Mouse (Mus musculus): ENCODE data around the gene Pigc.

DNA sequence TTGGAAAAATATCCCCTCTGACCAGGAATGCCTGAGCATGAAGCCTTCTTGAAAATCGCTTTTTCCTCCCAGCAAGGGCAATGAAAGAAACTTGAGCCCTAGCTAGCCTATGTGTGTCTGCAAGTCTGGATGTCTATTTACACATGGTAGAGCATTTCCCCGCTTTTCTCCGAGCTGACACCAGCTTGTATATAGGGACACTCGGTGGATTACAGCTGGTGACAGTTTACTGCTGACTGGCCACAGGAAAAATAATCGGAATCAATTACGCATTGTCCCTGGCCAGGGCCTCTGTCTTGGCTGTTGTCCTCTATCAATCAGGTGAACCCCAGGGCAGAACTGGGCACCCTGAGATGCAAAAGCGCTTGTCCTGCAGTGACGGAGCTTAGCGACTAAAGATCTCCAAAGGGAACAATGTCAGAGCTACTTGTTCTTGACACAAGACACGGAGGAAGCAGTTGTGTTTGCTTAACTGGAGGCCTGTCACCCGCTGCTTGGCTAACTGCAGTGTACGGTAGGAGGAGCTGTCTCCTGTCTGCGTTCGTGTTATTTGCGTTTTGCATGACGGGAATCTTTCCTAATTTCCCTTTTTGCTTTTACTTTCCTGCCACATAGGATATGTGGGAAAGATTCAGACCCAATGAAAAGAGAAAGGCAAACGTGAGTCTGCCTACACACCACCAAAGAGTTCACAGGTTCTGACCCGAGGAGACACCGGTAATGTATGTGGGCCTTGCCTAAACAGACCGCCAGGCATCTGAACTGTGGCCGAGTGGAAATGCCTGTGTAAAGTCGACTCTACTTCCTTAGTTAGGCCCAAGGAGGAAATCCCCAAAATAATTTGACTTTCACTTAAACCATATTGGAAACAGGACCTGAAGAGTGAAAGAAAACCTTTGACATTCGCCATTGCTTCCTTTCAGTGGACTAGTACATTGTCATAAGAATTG is 36.1 kb downstream of the Pigc start:
- TF ChIP-seq CTCF (conservative IDR thresholded peaks at IDR 0.05; ENCODE audit: low read length) (no peak), POU5F1 (IDR thresholded peaks at IDR 0.05; ENCODE audit: borderline replicate concordance, low read length) (no peak), NANOG (IDR thresholded peaks at IDR 0.05; ENCODE audit: borderline replicate concordance, low read length) (no peak)

Data from E14TG2a.4 (cell line).